In genomic region chr16:46100286-46100685, GRCm38 (mm10) we compare ENCODE assay signal across 8 mouse cellular contexts. TPM values are rescaled to one million over a fixed set of nuclear protein-coding genes. Genes with fewer than 3 reads are reported as not detected.
DNase-seq lines count a peak whose midpoint lies in the region; ATAC-seq and TF ChIP-seq lines count a peak whose summit lies in the region.
"Had no signal": no experiment of that assay in that cellular context is flagged by ENCODE, and none has a peak within 500 bp of the region (broad histone marks: within the 10 kb centered on the region; RNA-seq: fewer than 3 reads in every experiment).

No protein-coding gene starts in this region.

- no peak for TF ChIP-seq EP300 in CH12.LX (IDR thresholded peaks at IDR 0.05; ENCODE audit: low read length)

- no peaks in the 10 kb centered on the region for H3K36me3 ChIP-seq in intestine, postnatal 0 days (ENCODE audit: control insufficient read depth, insufficient read depth)
- no peaks in the 10 kb centered on the region for H3K36me3 ChIP-seq in intestine, embryonic 16.5 days (ENCODE audit: control insufficient read depth, insufficient read depth, low read length)
- no peaks in the 10 kb centered on the region for H3K36me3 ChIP-seq in CH12.LX (replicated peaks in 1 of 2; ENCODE audit: control insufficient read depth in 1 of 2, insufficient read depth in 1 of 2, low read length in 1 of 2)
- H3K36me3 ChIP-seq: heart, embryonic 15.5 days had no signal

- in situ Hi-C loops in CH12.LX (cut with MboI; ENCODE audit: low pct_ligation_motif_present, low pct_unique_long_range_greater_than_20kb, low sequenced_read_pairs), result no loop called here

- no peaks in the 10 kb centered on the region for H3K27me3 ChIP-seq in intestine, postnatal 0 days (replicated peaks; ENCODE audit: control insufficient read depth, insufficient read depth, low read length)
- H3K27me3 ChIP-seq in intestine, embryonic 16.5 days (replicated peaks; ENCODE audit: control insufficient read depth, insufficient read depth, low read length), result no peaks in the 10 kb centered on the region
- H3K27me3 ChIP-seq in CH12.LX (replicated peaks), result no peaks in the 10 kb centered on the region
- H3K27me3 ChIP-seq: heart, embryonic 15.5 days had no signal

- no peak overlapping the region for H3K27ac ChIP-seq in intestine, postnatal 0 days (ENCODE audit: low read depth, low read length)
- H3K27ac ChIP-seq in intestine, embryonic 16.5 days (ENCODE audit: low read length), result no peak overlapping the region
- H3K27ac ChIP-seq in CH12.LX (ENCODE audit: insufficient read depth, low read depth), result no peak overlapping the region
- H3K27ac ChIP-seq: heart, embryonic 15.5 days had no signal

- peak; percentile 58 for TF ChIP-seq CTCF in intestine, postnatal 0 days (IDR thresholded peaks at IDR 0.05; ENCODE audit: low read depth)
- TF ChIP-seq CTCF in CH12.LX (conservative IDR thresholded peaks at IDR 0.05 in 1 of 2, IDR thresholded peaks at IDR 0.05 in 1 of 2; ENCODE audit: low read depth in 2 of 2, low read length in 2 of 2), result peak in 1 of 2 experiments; percentile 59; a peak in 2 of 4 replicates

- no peak for DNase-seq in CH12.LX (ENCODE audit: extremely low read depth)
- peak; percentile 42 for DNase-seq in lung, postnatal 36 days
- DNase-seq in cerebellum, adult 18-20 months, result no peak
- no peak for DNase-seq in retina, embryonic 14.5 days (ENCODE audit: low spot score)

- H3K4me2 ChIP-seq in intestine, postnatal 0 days (replicated peaks; ENCODE audit: low read depth), result no peak overlapping the region
- H3K4me2 ChIP-seq in intestine, embryonic 16.5 days (ENCODE audit: low read depth, low read length), result no peak overlapping the region
- H3K4me2 ChIP-seq in CH12.LX (ENCODE audit: insufficient read depth, low read depth, poor library complexity, severe bottlenecking), result no peak overlapping the region
- H3K4me2 ChIP-seq: heart, embryonic 15.5 days had no signal

- no peaks in the 10 kb centered on the region for H3K9me3 ChIP-seq in intestine, postnatal 0 days (ENCODE audit: control insufficient read depth)
- H3K9me3 ChIP-seq in intestine, embryonic 16.5 days (ENCODE audit: control insufficient read depth, low read length), result no peaks in the 10 kb centered on the region
- H3K9me3 ChIP-seq in CH12.LX (replicated peaks; ENCODE audit: low read length), result peaks cover 40% of the 10 kb centered on the region
- H3K9me3 ChIP-seq: heart, embryonic 15.5 days had no signal

- ATAC-seq in intestine, postnatal 0 days, result no peak
- ATAC-seq in intestine, embryonic 16.5 days, result no peak
- ATAC-seq in common myeloid progenitor, adult 5-6 weeks (replicated peaks; ENCODE audit: low read depth, poor library complexity, severe bottlenecking), result peak; percentile 50; the same call in 1 of the 2 replicates

- no peaks in the 10 kb centered on the region for H3K4me1 ChIP-seq in intestine, postnatal 0 days (replicated peaks; ENCODE audit: control insufficient read depth, insufficient read depth, low read length)
- H3K4me1 ChIP-seq in intestine, embryonic 16.5 days (ENCODE audit: control insufficient read depth, insufficient read depth, low read length), result no peaks in the 10 kb centered on the region
- peaks cover 0 to 6% of the 10 kb centered on the region in 2 experiments; a peak in 1 of 4 replicates for H3K4me1 ChIP-seq in CH12.LX (ENCODE audit: control insufficient read depth in 1 of 2, insufficient read depth in 2 of 2)
- H3K4me1 ChIP-seq: heart, embryonic 15.5 days had no signal

- dilution Hi-C loops in CH12.LX (cut with MboI; ENCODE audit: extremely low pct_ligation_motif_present, extremely low pct_unique_long_range_greater_than_20kb, low sequenced_read_pairs), result no loop called here

- H3K4me3 ChIP-seq in intestine, postnatal 0 days (ENCODE audit: low read depth, low read length), result no peak overlapping the region
- no peak overlapping the region for H3K4me3 ChIP-seq in intestine, embryonic 16.5 days (ENCODE audit: low read length)
- H3K4me3 ChIP-seq in CH12.LX (replicated peaks in 1 of 3; ENCODE audit: low read depth in 2 of 3, low read length in 2 of 3, poor library complexity in 1 of 3), result no peak overlapping the region
- H3K4me3 ChIP-seq: heart, embryonic 15.5 days had no signal

- no peak for TF ChIP-seq POLR2A in CH12.LX (IDR thresholded peaks at IDR 0.05; ENCODE audit: low read depth, low read length)

- peak; percentile 54 for TF ChIP-seq RAD21 in CH12.LX (IDR thresholded peaks at IDR 0.05; ENCODE audit: low read depth, low read length)

- H3K79me2 ChIP-seq in CH12.LX (replicated peaks; ENCODE audit: control insufficient read depth, extremely low read depth, insufficient read depth, poor library complexity, severe bottlenecking), result no peaks in the 10 kb centered on the region

- no peak overlapping the region for H3K9ac ChIP-seq in intestine, postnatal 0 days (ENCODE audit: low read depth, low read length)
- no peak overlapping the region for H3K9ac ChIP-seq in intestine, embryonic 16.5 days (ENCODE audit: low read depth, low read length)
- no peak overlapping the region for H3K9ac ChIP-seq in CH12.LX (ENCODE audit: insufficient read depth, low read depth)
- H3K9ac ChIP-seq: heart, embryonic 15.5 days had no signal

- WGBS in intestine, postnatal 0 days, result 46% methylated on average over 2 of the region's 2 CpGs
- WGBS in intestine, embryonic 16.5 days, result 54% methylated on average over 2 of the region's 2 CpGs

TF ChIP-seq in CH12.LX, 34 proteins besides CTCF, POLR2A, EP300 and RAD21:
- peak; percentile 36; the same call in 1 of the 2 replicates for TF ChIP-seq SMC3 (IDR thresholded peaks at IDR 0.05; ENCODE audit: low read depth, low read length)
- TF ChIP-seq RCOR1 (conservative IDR thresholded peaks at IDR 0.05; ENCODE audit: low read depth, low read length), result no peak

RNA-seq across cellular contexts. Expression of gene Cd96, which starts 19.8 kb away (rescaled TPM):
- polyA plus RNA-seq in intestine, postnatal 0 days (2015; fragmentation: Nextera tagmentation; extraction: Ambion mirVana), result 0.16 and 0.17 TPM in 2 replicates
- polyA plus RNA-seq in intestine, embryonic 16.5 days (2015; fragmentation: Nextera tagmentation; extraction: Ambion mirVana), result 0.37 and 0.39 TPM in 2 replicates
- 5.9 and 6.4 TPM in 2 replicates for total RNA-seq in CH12.LX (2012; rRNA removed)
- total RNA-seq in CH12.LX (2014; rRNA removed), result 9.7 and 10.7 TPM in 2 replicates
- 3.8 and 4.4 TPM in 2 replicates for polyA plus RNA-seq in CH12.LX (2012; ENCODE audit: insufficient read length, low read depth)
- 6.5 and 12.0 TPM in 2 replicates for total RNA-seq in common myeloid progenitor, adult 5-6 weeks (2017)

RNA-seq across cellular contexts. Expression of gene Gm4737, which starts 54.6 kb away (rescaled TPM):
- 2.0 and 3.1 TPM in 2 replicates for polyA plus RNA-seq in intestine, postnatal 0 days (2015; fragmentation: Nextera tagmentation; extraction: Ambion mirVana)
- 3.3 and 4.5 TPM in 2 replicates for polyA plus RNA-seq in intestine, embryonic 16.5 days (2015; fragmentation: Nextera tagmentation; extraction: Ambion mirVana)
- total RNA-seq in CH12.LX (2012; rRNA removed), result 41.4 and 51.4 TPM in 2 replicates
- 118 and 127 TPM in 2 replicates for total RNA-seq in CH12.LX (2014; rRNA removed)
- 124 and 154 TPM in 2 replicates for polyA plus RNA-seq in CH12.LX (2012; ENCODE audit: insufficient read length, low read depth)
- 16.9 and 25.5 TPM in 2 replicates for total RNA-seq in common myeloid progenitor, adult 5-6 weeks (2017)

Comparison
In these comparisons a context has a peak if more than half of its experiments do, and no peak if none do; other contexts are left out.
1. RNA of gene Gm4737, which starts 54.6 kb away (polyA plus RNA-seq): 124 to 154 TPM in CH12.LX; 3.3 to 4.5 TPM in intestine, embryonic 16.5 days and 2.0 to 3.1 TPM in intestine, postnatal 0 days; every median in the first group is over 10 times any median in the second.